Mouse (Mus musculus) kidney, postnatal 14 days (tissue): Measurements from ENCODE around the gene Mcm9.

ENCODE experiments used
- DNase-seq: peaks from one replicate; pipeline ENCODE4 v3.0.0; 2022; ENCODE audit warnings: mixed read lengths

The Mcm9 gene

GRCm38 (mm10) chr10:53568531-53568930 is 61.7 kb downstream of the Mcm9 start:
- peak; percentile 16 for DNase-seq

GRCm38 (mm10) chr10:53565538-53565937 is 64.7 kb downstream of the Mcm9 start:
- DNase-seq = no peak

- no peak for DNase-seq
These were observed 68.2 kb downstream of the Mcm9 start for GRCm38 (mm10) chr10:53562001-53562400.

GRCm38 (mm10) chr10:53537596-53537995 is 92.6 kb downstream of the Mcm9 start:
- DNase-seq = no peak

- DNase-seq = no peak
These were observed 97.9 kb downstream of the Mcm9 start for GRCm38 (mm10) chr10:53532297-53532696.

GRCm38 (mm10) chr10:53527838-53528773 is 102.1 kb downstream of the Mcm9 start:
- DNase-seq = peak; percentile 66

GRCm38 (mm10) chr10:53527344-53527743 is 102.9 kb downstream of the Mcm9 start:
- no peak for DNase-seq

- DNase-seq = no peak
These were observed 103.9 kb downstream of the Mcm9 start for GRCm38 (mm10) chr10:53526350-53526749.

- no peak for DNase-seq
These were observed 104.8 kb downstream of the Mcm9 start for GRCm38 (mm10) chr10:53525265-53525976.

- DNase-seq = peak; percentile 51
These were observed 110.9 kb downstream of the Mcm9 start for GRCm38 (mm10) chr10:53519068-53519954.

- peak; percentile 2 for DNase-seq
These were observed 111.7 kb downstream of the Mcm9 start for GRCm38 (mm10) chr10:53518599-53518913.

GRCm38 (mm10) chr10:53517770-53518598 is 112.3 kb downstream of the Mcm9 start:
- no peak for DNase-seq

- DNase-seq = no peak
These were observed 117.7 kb downstream of the Mcm9 start for GRCm38 (mm10) chr10:53512491-53512890.

- peak; percentile 74 for DNase-seq
These were observed 121.0 kb downstream of the Mcm9 start for GRCm38 (mm10) chr10:53509158-53509773.

- no peak for DNase-seq
These were observed 121.6 kb downstream of the Mcm9 start for GRCm38 (mm10) chr10:53508676-53509075.

GRCm38 (mm10) chr10:53505526-53505925 is 124.7 kb downstream of the Mcm9 start:
- no peak for DNase-seq

GRCm38 (mm10) chr10:53505069-53505468 is 125.2 kb downstream of the Mcm9 start:
- DNase-seq = no peak

- DNase-seq = peak; percentile 18
These were observed 127.1 kb downstream of the Mcm9 start for GRCm38 (mm10) chr10:53502875-53503816.

GRCm38 (mm10) chr10:53502471-53502870 is 127.8 kb downstream of the Mcm9 start:
- no peak for DNase-seq

GRCm38 (mm10) chr10:53499518-53499917 is 130.7 kb downstream of the Mcm9 start:
- DNase-seq = no peak
